Mouse (Mus musculus) kidney, adult 18-20 months (tissue): ENCODE data around the gene Wdfy2.

Source experiments
- DNase-seq: peaks from one replicate; pipeline ENCODE4 v3.0.0; 2021

The Wdfy2 gene

GRCm38 (mm10) chr14:62939435-62939834, 102.0 kb downstream of the Wdfy2 start:
- no peak for DNase-seq

- peak; percentile 64 for DNase-seq
These were observed 103.1 kb downstream of the Wdfy2 start for GRCm38 (mm10) chr14:62940383-62941074.

GRCm38 (mm10) chr14:62946794-62947193, 109.3 kb downstream of the Wdfy2 start:
- no peak for DNase-seq

- no peak for DNase-seq
These were observed 118.6 kb downstream of the Wdfy2 start for GRCm38 (mm10) chr14:62956091-62956490.

- DNase-seq, result no peak
These were observed 126.2 kb downstream of the Wdfy2 start for GRCm38 (mm10) chr14:62963632-62964031.

GRCm38 (mm10) chr14:62965342-62965741, 127.9 kb downstream of the Wdfy2 start:
- no peak for DNase-seq

- DNase-seq, result no peak
These were observed 128.5 kb downstream of the Wdfy2 start for GRCm38 (mm10) chr14:62965811-62966520.

- DNase-seq, result peak; percentile 72
These were observed 137.6 kb downstream of the Wdfy2 start for GRCm38 (mm10) chr14:62975046-62975445.

- DNase-seq, result no peak
These were observed 142.3 kb downstream of the Wdfy2 start for GRCm38 (mm10) chr14:62979815-62980214.

- no peak for DNase-seq
These were observed 146.9 kb downstream of the Wdfy2 start, which contains the start of gene Defb48 for GRCm38 (mm10) chr14:62984410-62984809. Gene Defb48 (minus strand): TSS chr14:62984510.

GRCm38 (mm10) chr14:62991271-62991670, 153.8 kb downstream of the Wdfy2 start:
- DNase-seq, result no peak

- no peak for DNase-seq
These were observed 154.5 kb downstream of the Wdfy2 start for GRCm38 (mm10) chr14:62991849-62992510.

GRCm38 (mm10) chr14:62997777-62998176, 160.3 kb downstream of the Wdfy2 start, which contains the start of gene Defb47:
Gene Defb47 (plus strand): TSS chr14:62998077.
- DNase-seq, result no peak

GRCm38 (mm10) chr14:62998977-62999376, 161.5 kb downstream of the Wdfy2 start:
- DNase-seq, result no peak

GRCm38 (mm10) chr14:63002588-63002987, 165.1 kb downstream of the Wdfy2 start:
- DNase-seq, result no peak
